ENCODE assay signal across 8 mouse cellular contexts in genomic region chr5:35717946-35718345, GRCm38 (mm10). TPM values are rescaled to one million over a fixed set of nuclear protein-coding genes. Genes with fewer than 3 reads are reported as not detected.
A peak's percentile ranks its signal among the peaks of the same experiment; 100 is the strongest.
DNase-seq lines count a peak whose midpoint lies in the region; ATAC-seq and TF ChIP-seq lines count a peak whose summit lies in the region.

No protein-coding gene starts in this region.

- no peak for DNase-seq in liver, adult 2 months (ENCODE audit: extremely low read depth, low read depth, low spot score)
- no peak for DNase-seq in liver, embryonic 11.5 days (ENCODE audit: low spot score)
- DNase-seq in Patski (ENCODE audit: low read depth, low spot score) = no peak
- DNase-seq in cerebellum, postnatal 10 days = peak; percentile 56 to 65
- peak; percentile 59 for DNase-seq in kidney, adult 2 months
- peak; percentile 40 to 43 for DNase-seq in left cerebral cortex, postnatal 36 days (ENCODE audit: low spot score in 2 of 2)
- DNase-seq in right cerebral cortex, postnatal 4 days = peak; percentile 37

- no peak overlapping the region for H3K4me3 ChIP-seq in liver, adult 2 months (ENCODE audit: insufficient read depth, low read depth, low read length)
- H3K4me3 ChIP-seq in liver, embryonic 11.5 days (ENCODE audit: low read depth, low read length) = no peak overlapping the region
- H3K4me3 ChIP-seq in kidney, adult 2 months (ENCODE audit: insufficient read depth, low read depth, low read length) = no peak overlapping the region

- H3K9me3 ChIP-seq in liver, embryonic 11.5 days (ENCODE audit: control insufficient read depth, low read length) = no peaks in the 10 kb centered on the region

- peak; percentile 51 for TF ChIP-seq CTCF in liver, adult 2 months (IDR thresholded peaks at IDR 0.05; ENCODE audit: low read depth, low read length)
- TF ChIP-seq CTCF in Patski (IDR thresholded peaks at IDR 0.05) = no peak
- peak; percentile 58 for TF ChIP-seq CTCF in kidney, adult 2 months (conservative IDR thresholded peaks at IDR 0.05; ENCODE audit: insufficient read depth, insufficient read length, low read depth, low read length)

- ATAC-seq in liver, embryonic 11.5 days (replicated peaks; ENCODE audit: low FRiP score) = no peak
- peak; percentile 9 for ATAC-seq in Patski
- no peak for ATAC-seq in megakaryocyte progenitor cell, adult 5-6 weeks (replicated peaks; ENCODE audit: poor library complexity)

- no peak for TF ChIP-seq POLR2A in liver, adult 2 months (IDR thresholded peaks at IDR 0.05; ENCODE audit: extremely low read depth, insufficient read depth, low read length)
- TF ChIP-seq POLR2A in kidney, adult 2 months (IDR thresholded peaks at IDR 0.05; ENCODE audit: low read depth, low read length) = no peak

- CTCF ChIA-PET in Patski (lab: Charles Lee) = interaction anchor here (0.7 to 3.4 kb wide), 4 partner anchors 8 to 123 kb away, joined by 3 to 17 read pairs (median 3); no protein-coding TSS in a partner anchor

- no peaks in the 10 kb centered on the region for H3K79me2 ChIP-seq in liver, adult 2 months (ENCODE audit: control insufficient read depth, insufficient read depth, low read length)

- no peak overlapping the region for H3K4me2 ChIP-seq in liver, embryonic 11.5 days

- H3K36me3 ChIP-seq in liver, adult 2 months (ENCODE audit: control insufficient read depth, insufficient read depth, low read length) = no peaks in the 10 kb centered on the region
- H3K36me3 ChIP-seq in liver, embryonic 11.5 days (ENCODE audit: control insufficient read depth, insufficient read depth, low read length) = no peaks in the 10 kb centered on the region
- peaks cover 11% of the 10 kb centered on the region; the same call in 1 of the 2 replicates for H3K36me3 ChIP-seq in kidney, adult 2 months (ENCODE audit: control insufficient read depth, insufficient read depth, low read length)

- intact Hi-C loops in left cerebral cortex, postnatal 36 days (cut with DNase I) = no loop called here

- in situ Hi-C loops in Patski (cut with MboI; ENCODE audit: low pct_unique_long_range_greater_than_20kb) = loop anchor here (5.0 kb wide), 1 partner anchor 39 kb away; the partner anchor contains the start of gene Ablim2

- no peak overlapping the region for H3K27ac ChIP-seq in liver, adult 2 months (replicated peaks; ENCODE audit: insufficient read depth, low read depth, low read length)
- H3K27ac ChIP-seq in liver, embryonic 11.5 days (ENCODE audit: low read depth, low read length) = no peak overlapping the region
- no peak overlapping the region for H3K27ac ChIP-seq in kidney, adult 2 months (ENCODE audit: insufficient read depth, low read depth, low read length)

- H3K4me1 ChIP-seq in liver, adult 2 months (ENCODE audit: control insufficient read depth, insufficient read depth, low read length) = peaks cover 3% of the 10 kb centered on the region; the same call in 1 of the 2 replicates
- H3K4me1 ChIP-seq in liver, embryonic 11.5 days (replicated peaks; ENCODE audit: control insufficient read depth, insufficient read depth, low read length) = 0 out of 2 replicates have a peak, but pooled peaks cover 2% of the 10 kb centered on the region
- H3K4me1 ChIP-seq in kidney, adult 2 months (ENCODE audit: control insufficient read depth, insufficient read depth, low read length) = no peaks in the 10 kb centered on the region

- no peak overlapping the region for H3K9ac ChIP-seq in liver, adult 2 months (ENCODE audit: low read depth, low read length)
- no peak overlapping the region for H3K9ac ChIP-seq in liver, embryonic 11.5 days (ENCODE audit: low read depth, low read length)

- POLR2A ChIA-PET in Patski (lab: Charles Lee) = no interaction called here

- H3K27me3 ChIP-seq in liver, adult 2 months (ENCODE audit: control insufficient read depth, insufficient read depth, low read length) = no peaks in the 10 kb centered on the region
- H3K27me3 ChIP-seq in liver, embryonic 11.5 days (replicated peaks; ENCODE audit: control insufficient read depth, insufficient read depth, low read length) = no peaks in the 10 kb centered on the region
- H3K27me3 ChIP-seq in Patski = no peaks in the 10 kb centered on the region
- H3K27me3 ChIP-seq in kidney, adult 2 months (replicated peaks; ENCODE audit: control insufficient read depth, insufficient read depth, low read length) = no peaks in the 10 kb centered on the region

- WGBS in liver, adult 2 months = 42% methylated on average over 4 of the region's 4 CpGs
- 56% methylated on average over 4 of the region's 4 CpGs for WGBS in liver, embryonic 11.5 days
- WGBS in kidney, adult 2 months = 18% methylated on average over 4 of the region's 4 CpGs

RNA-seq across cellular contexts. Expression of gene Sh3tc1, which starts 21.8 kb away (rescaled TPM):
- 4.8 and 5.2 TPM in 2 replicates for total RNA-seq in liver, adult 2 months (2014; rRNA removed)
- 2.1 and 3.0 TPM in 2 replicates for polyA plus RNA-seq in liver, adult 2 months (2012; rRNA removed)
- 4.0 and 4.3 TPM in 2 replicates for polyA plus RNA-seq in liver, embryonic 11.5 days (2014; fragmentation: Nextera tagmentation; extraction: Ambion mirVana)
- 25.1 TPM for polyA plus RNA-seq in Patski (2021)
- polyA plus RNA-seq in kidney, adult 2 months (2012; rRNA removed) = 35.1 and 40.1 TPM in 2 replicates
- 1 to 10 TPM; 3.0 to 3.3 TPM for total RNA-seq in left cerebral cortex, postnatal 36 days (2021)
- 2.7 and 4.1 TPM in 2 replicates for total RNA-seq in megakaryocyte progenitor cell, adult 5-6 weeks (2015)
- total RNA-seq in megakaryocyte progenitor cell, adult 5-6 weeks (2017) = 2.9 and 5.5 TPM in 2 replicates

RNA-seq across cellular contexts. Expression of gene Htra3, which starts 38.4 kb away (rescaled TPM):
- total RNA-seq in liver, adult 2 months (2014; rRNA removed) = 0.83 and 1.2 TPM in 2 replicates
- polyA plus RNA-seq in liver, adult 2 months (2012; rRNA removed) = 0.97 and 1.3 TPM in 2 replicates
- polyA plus RNA-seq in liver, embryonic 11.5 days (2014; fragmentation: Nextera tagmentation; extraction: Ambion mirVana) = 1.7 and 2.3 TPM in 2 replicates
- 0.36 TPM for polyA plus RNA-seq in Patski (2021)
- polyA plus RNA-seq in kidney, adult 2 months (2012; rRNA removed) = 9.8 and 12.4 TPM in 2 replicates
- total RNA-seq in left cerebral cortex, postnatal 36 days (2021) = 1 to 10 TPM; 7.7 to 9.6 TPM
- not detected in 2 replicates for total RNA-seq in megakaryocyte progenitor cell, adult 5-6 weeks (2015)
- not detected in 2 replicates for total RNA-seq in megakaryocyte progenitor cell, adult 5-6 weeks (2017)

RNA-seq across cellular contexts. Expression of gene Ablim2, which starts 39.7 kb away (rescaled TPM):
- 1.9 and 2.3 TPM in 2 replicates for total RNA-seq in liver, adult 2 months (2014; rRNA removed)
- 3.5 and 5.9 TPM in 2 replicates for polyA plus RNA-seq in liver, adult 2 months (2012; rRNA removed)
- 0.18 and 0.29 TPM in 2 replicates for polyA plus RNA-seq in liver, embryonic 11.5 days (2014; fragmentation: Nextera tagmentation; extraction: Ambion mirVana)
- polyA plus RNA-seq in Patski (2021) = 0.98 TPM
- 5.8 and 7.5 TPM in 2 replicates for polyA plus RNA-seq in kidney, adult 2 months (2012; rRNA removed)
- 100 to 1,000 TPM; 150 to 220 TPM for total RNA-seq in left cerebral cortex, postnatal 36 days (2021)
- total RNA-seq in megakaryocyte progenitor cell, adult 5-6 weeks (2015) = 0.59 TPM in 1 of 2 replicates, not detected in the other
- total RNA-seq in megakaryocyte progenitor cell, adult 5-6 weeks (2017) = 0.14 TPM in 1 of 2 replicates, not detected in the other

Comparison
In these comparisons a context has a peak if more than half of its experiments do, and no peak if none do; other contexts are left out.
1. DNase-seq: peak in cerebellum, postnatal 10 days (2 of 2), kidney, adult 2 months (single experiment), left cerebral cortex, postnatal 36 days (2 of 2) and right cerebral cortex, postnatal 4 days (single experiment); none in liver, adult 2 months (single experiment), liver, embryonic 11.5 days (single experiment) and Patski (single experiment).